Mouse (Mus musculus): ENCODE measurements at regions not wholly inside any gene's neighbourhood (a gene's known extent, or its start where the extent isn't known, plus 50 kb on each side); places are given as distances from the start of the nearest gene placed in this dataset.

- H3K36me3 ChIP-seq = no peaks in the 10 kb centered on the region
- H3K27ac ChIP-seq = no peak overlapping the region
- no peak for DNase-seq (ENCODE audit: low spot score)
- H3K27me3 ChIP-seq (ENCODE audit: insufficient read depth, poor library complexity, severe bottlenecking) = no peaks in the 10 kb centered on the region
- no peaks in the 10 kb centered on the region for H3K9me3 ChIP-seq
- H3K4me3 ChIP-seq = no peak overlapping the region
- H3K4me1 ChIP-seq = no peaks in the 10 kb centered on the region
- 47% methylated on average over 4 of the region's 4 CpGs for WGBS
Observed at GRCm38 (mm10) chr12:94580345-94580744, 1111.7 kb upstream of the Flrt2 start.

DNA sequence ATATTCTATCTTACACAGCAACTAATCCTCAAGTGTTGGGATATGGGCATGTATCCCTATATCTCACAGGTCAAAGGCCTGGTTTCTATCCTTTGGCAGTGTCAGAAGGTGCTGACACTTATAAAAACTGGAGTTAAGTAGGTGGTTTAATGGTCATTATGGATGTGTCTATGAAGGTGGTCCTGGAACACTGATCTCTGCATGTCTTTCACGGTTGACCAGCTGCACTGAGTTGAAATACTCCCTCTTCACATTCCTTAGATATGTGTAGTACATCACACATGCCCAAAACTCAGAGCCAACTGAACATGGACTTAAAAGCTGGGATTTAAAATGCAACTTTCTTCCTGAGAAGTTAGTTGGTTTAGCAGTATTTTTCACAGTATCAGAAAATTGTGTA, 1107.7 kb upstream of the Flrt2 start:
- no peak overlapping the region for H3K4me3 ChIP-seq
- no peak for DNase-seq (ENCODE audit: low spot score)
- WGBS = 26% methylated on average over 1 of the region's 1 CpGs
- no peaks in the 10 kb centered on the region for H3K36me3 ChIP-seq
- no peaks in the 10 kb centered on the region for H3K9me3 ChIP-seq
- H3K27ac ChIP-seq = no peak overlapping the region
- H3K27me3 ChIP-seq (ENCODE audit: insufficient read depth, poor library complexity, severe bottlenecking) = no peaks in the 10 kb centered on the region
- peaks cover 6% of the 10 kb centered on the region; the same call in 1 of the 2 replicates for H3K4me1 ChIP-seq

DNA sequence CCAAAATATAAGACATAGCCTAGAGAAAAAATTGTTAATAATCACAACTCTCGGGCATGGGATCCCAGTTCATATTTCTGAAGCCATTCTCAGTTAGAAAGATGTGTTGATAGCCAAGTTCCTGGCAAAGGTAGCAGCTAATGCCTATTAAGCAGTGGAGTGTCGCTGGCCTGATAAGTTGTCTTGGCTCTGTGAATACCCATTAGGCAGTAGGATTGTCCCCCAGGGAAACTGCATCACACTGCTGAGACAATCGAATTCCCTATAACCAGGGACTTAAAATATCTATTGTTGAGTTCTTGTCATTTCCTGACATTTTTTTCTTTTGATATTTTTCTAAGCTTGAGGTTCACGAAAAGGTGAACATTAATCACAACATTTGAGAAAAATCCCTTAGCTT, 1105.0 kb upstream of the Flrt2 start:
- Histone ChIP-seq H3K27ac (no peak overlapping the region), H3K4me1 (peaks cover 7% of the 10 kb centered on the region; the same call in 1 of the 2 replicates), H3K9me3 (no peaks in the 10 kb centered on the region), H3K4me3 (no peak overlapping the region), H3K36me3 (no peaks in the 10 kb centered on the region), H3K27me3 (ENCODE audit: insufficient read depth, poor library complexity, severe bottlenecking) (no peaks in the 10 kb centered on the region)
- no peak for DNase-seq (ENCODE audit: low spot score)
- WGBS = 59% methylated on average over 4 of the region's 4 CpGs

- H3K9me3 ChIP-seq = no peaks in the 10 kb centered on the region
- no peak overlapping the region for H3K4me3 ChIP-seq
- 28% methylated on average over 4 of the region's 4 CpGs for WGBS
- H3K36me3 ChIP-seq = no peaks in the 10 kb centered on the region
- peaks cover 7% of the 10 kb centered on the region; the same call in 1 of the 2 replicates for H3K4me1 ChIP-seq
- H3K27me3 ChIP-seq (ENCODE audit: insufficient read depth, poor library complexity, severe bottlenecking) = no peaks in the 10 kb centered on the region
- DNase-seq (ENCODE audit: low spot score) = no peak
- no peak overlapping the region for H3K27ac ChIP-seq
Observed at GRCm38 (mm10) chr12:94588599-94588998, 1103.4 kb upstream of the Flrt2 start.

DNA sequence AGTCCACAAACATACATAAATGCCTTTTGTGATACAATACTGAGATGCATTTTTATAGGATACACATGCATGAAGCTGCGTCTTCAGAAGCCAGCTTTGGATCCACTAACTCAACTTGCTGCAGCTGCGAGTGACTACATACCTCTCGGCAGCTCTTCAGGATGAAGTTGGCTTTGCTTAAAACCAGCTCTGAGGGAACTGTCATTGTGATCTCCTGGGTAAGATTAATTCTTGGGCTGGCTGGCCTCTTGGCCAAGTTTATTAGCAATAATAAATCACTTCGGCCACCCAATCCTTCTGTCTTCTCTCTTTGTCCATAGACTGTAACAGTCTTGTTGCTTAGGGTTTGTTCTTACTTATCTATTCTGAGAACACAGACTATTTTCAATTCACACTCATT, 1103.0 kb upstream of the Flrt2 start:
- H3K4me3 ChIP-seq = no peak overlapping the region
- H3K9me3 ChIP-seq = no peaks in the 10 kb centered on the region
- H3K27me3 ChIP-seq (ENCODE audit: insufficient read depth, poor library complexity, severe bottlenecking) = no peaks in the 10 kb centered on the region
- H3K36me3 ChIP-seq = no peaks in the 10 kb centered on the region
- H3K27ac ChIP-seq = no peak overlapping the region
- peaks cover 7% of the 10 kb centered on the region; the same call in 1 of the 2 replicates for H3K4me1 ChIP-seq
- 54% methylated on average over 4 of the region's 4 CpGs for WGBS
- no peak for DNase-seq (ENCODE audit: low spot score)

DNA sequence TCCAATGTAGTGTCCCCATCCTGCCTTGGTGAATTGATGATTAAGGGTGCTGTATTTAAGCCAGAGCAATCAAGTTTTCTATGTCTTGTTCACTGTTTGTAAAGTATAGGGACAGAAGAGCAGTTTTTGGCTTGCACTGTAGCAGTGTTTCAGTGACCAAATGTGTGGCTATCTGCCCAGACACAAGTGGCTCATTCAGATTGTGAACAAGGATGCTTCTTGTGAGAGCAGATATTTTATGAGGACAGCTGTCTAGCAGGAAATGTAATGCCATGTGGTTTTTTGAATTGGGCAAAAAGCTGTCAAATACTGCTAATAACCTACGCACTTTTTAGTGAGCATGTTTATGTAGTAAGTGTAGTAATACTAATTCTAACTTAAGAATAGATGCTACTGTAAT, 1086.5 kb upstream of the Flrt2 start:
- Histone ChIP-seq H3K4me3 (no peak overlapping the region), H3K4me1 (no peaks in the 10 kb centered on the region), H3K27ac (no peak overlapping the region), H3K27me3 (ENCODE audit: insufficient read depth, poor library complexity, severe bottlenecking) (no peaks in the 10 kb centered on the region), H3K36me3 (no peaks in the 10 kb centered on the region), H3K9me3 (no peaks in the 10 kb centered on the region)
- 67% methylated on average over 1 of the region's 1 CpGs for WGBS
- DNase-seq (ENCODE audit: low spot score) = no peak

- DNase-seq (ENCODE audit: low spot score) = no peak
- Histone ChIP-seq H3K27me3 (ENCODE audit: insufficient read depth, poor library complexity, severe bottlenecking) (no peaks in the 10 kb centered on the region), H3K27ac (no peak overlapping the region), H3K9me3 (no peaks in the 10 kb centered on the region), H3K4me1 (no peaks in the 10 kb centered on the region), H3K36me3 (no peaks in the 10 kb centered on the region), H3K4me3 (no peak overlapping the region)
- WGBS = 81% methylated on average over 1 of the region's 1 CpGs
Observed at GRCm38 (mm10) chr12:94636555-94636954, 1055.5 kb upstream of the Flrt2 start.

GRCm38 (mm10) chr12:94640153-94640552, 1051.9 kb upstream of the Flrt2 start:
- Histone ChIP-seq H3K27ac (no peak overlapping the region), H3K9me3 (no peaks in the 10 kb centered on the region)
- 76% methylated on average over 4 of the region's 4 CpGs for WGBS

DNA sequence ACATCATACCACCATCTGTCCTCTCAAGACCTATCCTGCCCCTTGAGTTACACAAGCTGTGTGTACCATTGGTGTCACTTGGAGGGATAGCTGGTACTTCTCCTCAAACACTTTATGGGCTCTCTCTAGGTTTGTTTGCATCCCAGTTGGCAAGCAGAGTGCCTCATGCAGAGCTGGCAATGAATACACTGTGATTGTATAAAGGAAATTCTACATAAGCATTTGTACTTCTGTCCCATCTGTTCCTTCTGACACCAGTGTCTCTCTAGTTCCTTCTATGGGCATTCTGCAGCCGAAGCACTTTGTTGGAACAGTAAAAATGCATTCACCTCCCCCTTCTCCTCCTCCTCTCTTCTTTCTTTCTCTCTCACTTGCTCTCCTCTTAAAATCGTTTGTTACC, 1046.7 kb upstream of the Flrt2 start:
- no peak overlapping the region for H3K27ac ChIP-seq
- 70% methylated on average over 2 of the region's 2 CpGs for WGBS
- no peak overlapping the region for H3K4me3 ChIP-seq
- DNase-seq (ENCODE audit: low spot score) = no peak
- no peaks in the 10 kb centered on the region for H3K27me3 ChIP-seq (ENCODE audit: insufficient read depth, poor library complexity, severe bottlenecking)
- no peaks in the 10 kb centered on the region for H3K36me3 ChIP-seq
- no peaks in the 10 kb centered on the region for H3K4me1 ChIP-seq
- H3K9me3 ChIP-seq = no peaks in the 10 kb centered on the region

More at GRCm38 (mm10) chr12:94640153-94640552, 1051.9 kb upstream of the Flrt2 start:
- Histone ChIP-seq H3K27me3 (ENCODE audit: insufficient read depth, poor library complexity, severe bottlenecking) (no peaks in the 10 kb centered on the region), H3K4me3 (no peak overlapping the region), H3K4me1 (no peaks in the 10 kb centered on the region), H3K36me3 (no peaks in the 10 kb centered on the region)
- DNase-seq (ENCODE audit: low spot score) = no peak

- no peaks in the 10 kb centered on the region for H3K9me3 ChIP-seq
- H3K4me3 ChIP-seq = no peak overlapping the region
- no peaks in the 10 kb centered on the region for H3K27me3 ChIP-seq (ENCODE audit: insufficient read depth, poor library complexity, severe bottlenecking)
- no peaks in the 10 kb centered on the region; the same call in 1 of the 2 replicates for H3K4me1 ChIP-seq
- 67% methylated on average over 1 of the region's 1 CpGs for WGBS
- no peaks in the 10 kb centered on the region for H3K36me3 ChIP-seq
- H3K27ac ChIP-seq = no peak overlapping the region
- DNase-seq (ENCODE audit: low spot score) = no peak
Observed at GRCm38 (mm10) chr12:94670035-94670434, 1022.0 kb upstream of the Flrt2 start.

DNA sequence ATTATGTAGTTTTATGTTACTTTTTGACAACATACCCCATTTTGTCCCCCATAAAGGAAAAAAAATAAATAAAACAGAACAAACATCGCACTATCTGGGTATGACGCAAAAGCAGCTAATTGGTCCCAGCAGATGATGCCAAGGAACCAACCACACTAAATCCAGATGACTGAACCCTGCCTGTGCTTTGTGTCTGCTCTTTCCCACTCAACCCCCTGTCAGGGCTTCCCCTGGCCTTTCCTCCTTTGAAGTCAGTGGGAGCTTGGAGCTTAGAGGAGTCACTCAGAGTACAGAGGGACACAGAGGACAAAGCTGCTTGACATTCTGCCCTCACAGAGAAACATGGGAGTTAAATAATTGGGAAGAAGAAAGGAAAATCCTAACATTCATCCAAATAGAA, 1017.1 kb upstream of the Flrt2 start:
- Histone ChIP-seq H3K36me3 (no peaks in the 10 kb centered on the region), H3K27ac (no peak overlapping the region), H3K9me3 (no peaks in the 10 kb centered on the region), H3K4me1 (no peaks in the 10 kb centered on the region; the same call in 1 of the 2 replicates), H3K4me3 (no peak overlapping the region), H3K27me3 (ENCODE audit: insufficient read depth, poor library complexity, severe bottlenecking) (no peaks in the 10 kb centered on the region)
- WGBS = 68% methylated on average over 2 of the region's 2 CpGs
- DNase-seq (ENCODE audit: low spot score) = no peak

DNA sequence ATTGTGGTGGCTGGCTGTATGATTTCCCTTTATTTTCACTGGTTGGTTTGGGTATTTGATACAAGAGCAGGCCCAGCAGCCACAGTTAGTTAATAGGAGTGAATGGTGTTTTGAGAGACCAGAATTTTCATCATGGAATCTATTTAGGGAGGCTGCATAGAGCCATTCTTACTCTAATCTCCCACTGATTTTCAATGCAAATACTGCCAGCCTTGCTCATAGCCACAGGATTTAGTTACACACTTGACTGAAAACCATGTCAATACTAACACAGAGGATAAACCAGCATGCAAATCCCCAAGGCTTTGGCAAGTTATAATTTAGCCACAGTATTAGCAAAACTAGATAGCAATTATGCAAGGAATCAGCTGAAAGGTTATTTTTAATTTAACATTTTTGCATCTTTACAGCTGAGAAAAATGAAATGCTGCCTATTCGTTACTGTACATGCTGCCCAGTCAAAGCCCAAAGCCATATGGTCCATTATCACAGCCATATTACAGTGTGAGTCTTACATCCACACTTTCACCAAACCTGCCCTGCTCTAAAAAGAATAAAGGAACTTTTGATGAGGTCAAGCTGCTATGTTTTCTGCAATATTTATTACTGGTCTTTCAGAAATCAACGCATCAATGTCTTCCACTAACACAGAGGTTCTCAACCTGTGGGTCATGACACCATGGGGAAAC, 1000.5 kb upstream of the Flrt2 start:
- Histone ChIP-seq H3K27me3 (ENCODE audit: insufficient read depth, poor library complexity, severe bottlenecking) (no peaks in the 10 kb centered on the region), H3K27ac (no peak overlapping the region), H3K4me3 (no peak overlapping the region), H3K36me3 (no peaks in the 10 kb centered on the region), H3K9me3 (no peaks in the 10 kb centered on the region), H3K4me1 (no peaks in the 10 kb centered on the region)
- WGBS = 84% methylated on average over 2 of the region's 2 CpGs
- no peak for DNase-seq (ENCODE audit: low spot score)

DNA sequence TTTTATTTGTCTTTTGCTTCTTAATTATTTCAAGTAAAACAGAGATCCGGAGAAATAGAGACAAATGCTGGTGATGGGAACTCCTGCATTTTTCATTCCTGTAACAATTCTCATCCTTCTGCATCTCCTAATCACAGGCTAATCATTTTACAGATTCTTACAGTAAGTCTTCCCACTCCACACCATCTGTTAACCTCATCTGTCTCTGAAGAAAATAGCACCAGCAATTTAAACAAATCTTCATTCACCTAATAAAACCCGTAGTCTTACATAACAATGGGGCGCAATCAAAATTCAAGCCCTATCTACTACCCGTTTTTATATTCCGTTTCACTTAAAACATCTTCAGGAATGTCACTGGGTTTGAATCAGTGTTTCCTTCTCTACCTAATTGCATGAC, 960.6 kb upstream of the Flrt2 start:
- WGBS = 83% methylated on average over 5 of the region's 5 CpGs
- no peaks in the 10 kb centered on the region for H3K9me3 ChIP-seq
- H3K36me3 ChIP-seq = no peaks in the 10 kb centered on the region
- H3K27me3 ChIP-seq (ENCODE audit: insufficient read depth, poor library complexity, severe bottlenecking) = no peaks in the 10 kb centered on the region
- H3K4me1 ChIP-seq = peaks cover 9% of the 10 kb centered on the region; the same call in 1 of the 2 replicates
- H3K27ac ChIP-seq = no peak overlapping the region
- no peak for DNase-seq (ENCODE audit: low spot score)
- H3K4me3 ChIP-seq = no peak overlapping the region

DNA sequence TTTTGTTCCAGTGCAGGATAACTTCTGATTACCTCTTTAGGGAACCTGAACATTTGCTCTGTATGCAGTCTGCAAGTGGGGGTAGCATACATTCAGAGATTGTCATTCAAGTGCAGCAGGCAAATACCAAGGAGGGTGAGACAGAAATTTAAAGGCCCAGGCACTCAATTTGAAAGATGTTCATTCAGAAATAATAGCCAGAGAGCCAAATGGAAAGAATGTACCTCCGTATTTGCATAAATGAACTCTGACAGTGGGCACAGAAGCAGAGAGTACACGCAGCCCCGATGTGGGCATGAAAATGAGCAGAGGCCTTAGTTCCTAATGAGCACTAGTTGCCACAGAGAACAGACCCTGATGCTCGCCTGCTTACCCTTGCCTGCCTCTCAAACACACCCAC, 958.8 kb upstream of the Flrt2 start:
- Histone ChIP-seq H3K27ac (peak overlapping the region; percentile 66), H3K27me3 (ENCODE audit: insufficient read depth, poor library complexity, severe bottlenecking) (no peaks in the 10 kb centered on the region), H3K4me1 (peaks cover 9% of the 10 kb centered on the region; the same call in 1 of the 2 replicates), H3K4me3 (no peak overlapping the region), H3K36me3 (no peaks in the 10 kb centered on the region), H3K9me3 (no peaks in the 10 kb centered on the region)
- DNase-seq (ENCODE audit: low spot score) = no peak
- WGBS = 33% methylated on average over 4 of the region's 4 CpGs
